ENCODE assay signal across 8 mouse cellular contexts in genomic region chr4:44072146-44072872, GRCm38 (mm10). TPM values are rescaled to one million over a fixed set of nuclear protein-coding genes. Genes with fewer than 3 reads are reported as not detected.
DNase-seq lines count a peak whose midpoint lies in the region; ATAC-seq and TF ChIP-seq lines count a peak whose summit lies in the region.

No protein-coding gene starts in this region.

- H3K9me3 ChIP-seq in forebrain, embryonic 14.5 days (replicated peaks; ENCODE audit: control insufficient read depth, low read length) = no peaks in the 10 kb centered on the region
- no peaks in the 10 kb centered on the region for H3K9me3 ChIP-seq in liver, postnatal 0 days (ENCODE audit: low read length)
- H3K9me3 ChIP-seq in neural tube, embryonic 13.5 days = no peaks in the 10 kb centered on the region

- peak overlapping the region; percentile 84 for H3K9ac ChIP-seq in forebrain, embryonic 14.5 days (ENCODE audit: low read length)
- peak overlapping the region; percentile 91 for H3K9ac ChIP-seq in liver, postnatal 0 days (replicated peaks)
- H3K9ac ChIP-seq in neural tube, embryonic 13.5 days = peak overlapping the region; percentile 83

- H3K27me3 ChIP-seq in forebrain, embryonic 14.5 days (replicated peaks; ENCODE audit: control insufficient read depth, insufficient read depth, low read length) = no peaks in the 10 kb centered on the region
- no peaks in the 10 kb centered on the region for H3K27me3 ChIP-seq in liver, postnatal 0 days (ENCODE audit: insufficient read depth, low read length)
- H3K27me3 ChIP-seq in neural tube, embryonic 13.5 days = no peaks in the 10 kb centered on the region

- intact Hi-C loops in heart, postnatal 14 days (cut with DNase I) = loop anchor here (2.0 kb wide), 1 partner anchor 40 kb away; no protein-coding TSS in a partner anchor

- no peaks in the 10 kb centered on the region for H3K36me3 ChIP-seq in forebrain, embryonic 14.5 days (ENCODE audit: control insufficient read depth, insufficient read depth, low read length)
- H3K36me3 ChIP-seq in liver, postnatal 0 days (replicated peaks; ENCODE audit: insufficient read depth, low read length) = no peaks in the 10 kb centered on the region
- H3K36me3 ChIP-seq in neural tube, embryonic 13.5 days = no peaks in the 10 kb centered on the region

- H3K27ac ChIP-seq in forebrain, embryonic 14.5 days (ENCODE audit: low read depth, low read length) = peak overlapping the region; percentile 62; the same call in 1 of the 2 replicates
- H3K27ac ChIP-seq in liver, postnatal 0 days (ENCODE audit: low read depth) = peak overlapping the region; percentile 96
- H3K27ac ChIP-seq in neural tube, embryonic 13.5 days (replicated peaks) = peak overlapping the region; percentile 88

- peak overlapping the region; percentile 68 for H3K4me2 ChIP-seq in forebrain, embryonic 14.5 days (ENCODE audit: low read length)
- peak overlapping the region; percentile 93 for H3K4me2 ChIP-seq in liver, postnatal 0 days (ENCODE audit: low read depth, low read length)
- H3K4me2 ChIP-seq in neural tube, embryonic 13.5 days = peak overlapping the region; percentile 64

- peak overlapping the region; percentile 92 for H3K4me3 ChIP-seq in forebrain, embryonic 14.5 days (ENCODE audit: low read depth, low read length)
- H3K4me3 ChIP-seq in liver, postnatal 0 days (ENCODE audit: low read depth, low read length) = peak overlapping the region; percentile 81
- peak overlapping the region; percentile 75 for H3K4me3 ChIP-seq in neural tube, embryonic 13.5 days

- under 1% methylated on average over 70 of the region's 70 CpGs for WGBS in forebrain, embryonic 14.5 days
- under 1% methylated on average over 70 of the region's 70 CpGs for WGBS in liver, postnatal 0 days (ENCODE audit: insufficient replicate concordance)
- under 1% methylated on average over 65 of the region's 70 CpGs for WGBS in neural tube, embryonic 13.5 days

- TF ChIP-seq CTCF in liver, postnatal 0 days (IDR thresholded peaks at IDR 0.05; ENCODE audit: low read depth) = no peak

- no peak for TF ChIP-seq EP300 in liver, postnatal 0 days (IDR thresholded peaks at IDR 0.05; ENCODE audit: low read depth)

- ATAC-seq in forebrain, embryonic 14.5 days = peak; percentile 98
- ATAC-seq in liver, postnatal 0 days = peak; percentile 92
- ATAC-seq in neural tube, embryonic 13.5 days (ENCODE audit: low read depth) = peak; percentile 98

- peak; percentile 80 for DNase-seq in ES-CJ7 (ENCODE audit: low read depth, low spot score)
- DNase-seq in cerebellum, adult 11 months = peak; percentile 86
- peak; percentile 94 for DNase-seq in forebrain, embryonic 14.5 days (ENCODE audit: low spot score)
- peak; percentile 95 for DNase-seq in heart, postnatal 14 days
- DNase-seq in layer of hippocampus, adult 11-12 months (ENCODE audit: low spot score) = peak; percentile 89
- DNase-seq in liver, postnatal 0 days = peak; percentile 94
- peak; percentile 91 for DNase-seq in telencephalon, adult 2 months (ENCODE audit: low read depth, low spot score)

- H3K4me1 ChIP-seq in forebrain, embryonic 14.5 days (ENCODE audit: control insufficient read depth, insufficient read depth, low read length) = peaks cover 11% of the 10 kb centered on the region
- peaks cover 45% of the 10 kb centered on the region for H3K4me1 ChIP-seq in liver, postnatal 0 days (ENCODE audit: insufficient read depth)
- H3K4me1 ChIP-seq in neural tube, embryonic 13.5 days (replicated peaks) = peaks cover 29% of the 10 kb centered on the region

RNA-seq across cellular contexts. Expression of gene Gne, which starts 11.7 kb away (rescaled TPM):
- 20.4 and 26.5 TPM in 2 replicates for polyA plus RNA-seq in forebrain, embryonic 14.5 days (2014; fragmentation: Nextera tagmentation; extraction: Ambion mirVana)
- total RNA-seq in heart, postnatal 14 days (2021) = 10 to 100 TPM; 27.4 to 28.4 TPM
- polyA plus RNA-seq in liver, postnatal 0 days (2015; fragmentation: Nextera tagmentation; extraction: Ambion mirVana) = 47.5 and 49.5 TPM in 2 replicates
- 23.3 and 25.4 TPM in 2 replicates for polyA plus RNA-seq in neural tube, embryonic 13.5 days (2015; fragmentation: Nextera tagmentation; extraction: Ambion mirVana)

Comparison
In these comparisons a context has a peak if more than half of its experiments do, and no peak if none do; other contexts are left out.
1. Peak in every context shown above with its lines: DNase-seq, ATAC-seq, H3K4me3 ChIP-seq and H3K27ac ChIP-seq.